Mouse (Mus musculus) retina, embryonic 14.5 days (tissue): ENCODE data around the gene Dlg5.

Source experiments
- DNase-seq: peaks from one replicate; pipeline ENCODE4 v3.0.0-alpha.2; 2015; ENCODE audit warnings: low spot score

Dlg5 gene

GRCm38 (mm10) chr14:24106734-24107133, 139.0 kb downstream of the Dlg5 start:
- DNase-seq, result no peak

DNA sequence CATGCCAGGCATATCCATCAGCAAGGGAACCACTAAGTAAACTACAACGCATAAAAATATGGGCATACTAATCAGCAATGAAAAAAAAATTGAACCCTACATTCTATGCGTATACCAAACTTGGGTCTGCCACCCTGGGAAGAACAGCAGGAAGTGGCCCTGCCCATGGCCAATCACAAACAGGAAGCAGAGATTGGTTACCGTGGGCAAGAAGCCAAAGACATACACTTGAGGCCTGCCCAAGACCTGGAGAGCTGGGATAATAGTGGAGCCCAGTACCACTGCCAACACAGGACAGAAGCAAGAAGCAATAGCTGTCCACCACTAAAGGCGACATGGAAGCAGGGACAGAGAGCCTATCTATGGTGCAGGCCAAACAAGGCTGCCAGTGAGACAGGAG, 146.9 kb downstream of the Dlg5 start:
- no peak for DNase-seq

GRCm38 (mm10) chr14:24094656-24095055, 151.1 kb downstream of the Dlg5 start:
- DNase-seq, result no peak

GRCm38 (mm10) chr14:24093221-24093620, 152.5 kb downstream of the Dlg5 start:
- no peak for DNase-seq

GRCm38 (mm10) chr14:24092391-24092790, 153.3 kb downstream of the Dlg5 start:
- no peak for DNase-seq

DNA sequence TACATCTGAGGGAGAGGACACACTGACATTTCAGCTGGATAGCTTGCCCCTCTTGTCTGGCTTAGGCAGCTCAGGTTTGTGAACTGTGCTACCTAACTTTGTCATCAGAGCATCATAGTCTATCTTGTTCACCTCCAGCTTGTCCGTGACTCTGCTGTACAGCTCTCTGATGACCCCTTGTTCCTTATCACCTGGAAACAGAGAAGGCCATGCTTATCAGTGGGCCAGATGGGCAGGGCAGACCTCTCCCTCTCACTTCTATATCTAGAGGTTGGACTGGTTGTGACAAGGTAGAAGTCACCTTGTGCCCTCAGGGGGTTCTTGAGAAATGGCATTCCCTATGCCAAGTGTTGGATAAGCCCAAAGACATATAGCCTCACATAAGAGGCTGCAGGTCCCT, 154.9 kb downstream of the Dlg5 start:
- DNase-seq, result no peak

DNA sequence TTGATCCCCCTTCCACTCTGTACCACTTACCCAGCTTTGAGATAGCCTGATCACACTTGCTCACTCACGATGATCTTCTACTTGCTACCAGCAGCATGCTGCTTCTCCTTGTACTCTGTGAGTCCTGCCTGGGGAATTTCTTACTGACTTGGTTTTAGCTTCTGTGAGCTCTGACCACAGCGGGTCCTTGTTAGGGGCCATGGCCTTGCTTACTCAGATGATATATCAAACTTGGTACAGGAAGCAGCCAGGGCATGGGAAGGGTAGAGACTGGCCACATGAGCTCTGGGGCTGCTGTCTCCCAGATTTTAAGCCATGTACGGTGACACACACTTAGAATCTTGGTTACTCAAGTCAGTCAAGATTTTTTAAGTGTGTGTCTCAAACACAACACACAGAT, 156.5 kb downstream of the Dlg5 start:
- DNase-seq, result no peak

DNA sequence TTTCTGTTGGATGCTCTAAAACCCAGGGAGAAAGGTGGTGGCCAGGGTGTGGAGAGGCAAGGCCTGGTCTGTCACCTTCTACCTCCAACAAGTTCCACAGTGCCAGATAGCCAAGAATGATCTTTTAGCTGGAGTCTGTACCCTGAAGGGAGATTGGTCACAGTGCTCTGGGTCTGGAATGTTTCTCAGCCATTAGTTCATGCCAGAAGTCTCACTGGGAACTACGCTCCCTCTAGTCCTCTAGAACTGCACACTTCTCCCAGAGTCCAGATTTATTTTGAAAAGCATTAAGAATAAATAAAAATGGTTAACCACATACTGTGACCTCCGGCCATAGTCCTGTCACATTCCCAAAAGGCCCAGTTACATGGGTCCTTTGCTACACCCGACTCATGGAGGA, 158.3 kb downstream of the Dlg5 start:
- DNase-seq, result no peak

GRCm38 (mm10) chr14:24086481-24086880, 159.2 kb downstream of the Dlg5 start:
- DNase-seq, result no peak
